Mouse (Mus musculus): ENCODE data around the gene Wdr48.

Gene Wdr48

GRCm38 (mm10) chr9:119969811-119970210 is 75.1 kb downstream of the Wdr48 start:
- CTCF ChIA-PET: no interaction called here

GRCm38 (mm10) chr9:119970221-119970620 is 75.5 kb downstream of the Wdr48 start:
- CTCF ChIA-PET: interaction anchor here (0.7 kb wide), 1 partner anchor 13 kb away, joined by 3 read pairs; no protein-coding TSS in a partner anchor

GRCm38 (mm10) chr9:119970763-119971656 is 76.3 kb downstream of the Wdr48 start:
- CTCF ChIA-PET: interaction anchor here (0.6 to 0.7 kb wide), 2 partner anchors 13 to 27 kb away, joined by 3 read pairs; no protein-coding TSS in a partner anchor

- CTCF ChIA-PET: interaction anchor here (0.6 to 0.9 kb wide), 2 partner anchors 12 to 21 kb away, joined by 4 to 11 read pairs; no protein-coding TSS in a partner anchor
Observed at GRCm38 (mm10) chr9:119972166-119972565, 77.5 kb downstream of the Wdr48 start.

- CTCF ChIA-PET: interaction anchor here (0.6 to 0.9 kb wide), 2 partner anchors 11 to 21 kb away, joined by 4 to 11 read pairs; no protein-coding TSS in a partner anchor
Observed at GRCm38 (mm10) chr9:119972582-119972981, 77.9 kb downstream of the Wdr48 start.

- CTCF ChIA-PET: interaction anchor here (0.7 kb wide), 1 partner anchor 98 kb away, joined by 3 read pairs; no protein-coding TSS in a partner anchor
Observed at GRCm38 (mm10) chr9:119973281-119973680, 78.6 kb downstream of the Wdr48 start.

GRCm38 (mm10) chr9:119973869-119974520 is 79.3 kb downstream of the Wdr48 start:
- CTCF ChIA-PET: interaction anchor here (1.2 kb wide), 1 partner anchor 11 kb away, joined by 3 read pairs; no protein-coding TSS in a partner anchor

- CTCF ChIA-PET: interaction anchor here (1.2 kb wide), 1 partner anchor 12 kb away, joined by 3 read pairs; no protein-coding TSS in a partner anchor
Observed at GRCm38 (mm10) chr9:119974609-119975008, 79.9 kb downstream of the Wdr48 start.

- CTCF ChIA-PET: no interaction called here
Observed at GRCm38 (mm10) chr9:119975286-119975685, 80.6 kb downstream of the Wdr48 start.
